Mouse (Mus musculus) myocyte (in vitro differentiated cells): ENCODE results near the gene Vmp1. TPM values are rescaled to one million over a fixed set of nuclear protein-coding genes. Genes with fewer than 3 reads are reported as not detected.

Source experiments
- H3K27me3 ChIP-seq: one replicate; pipeline ENCODE4 v1.6.1; 2011; ENCODE audit not compliant: control insufficient read depth, insufficient read depth, insufficient read length
- H3K36me3 ChIP-seq: one replicate; pipeline ENCODE4 v1.6.1; 2011; ENCODE audit not compliant: control insufficient read depth, insufficient read depth
- H3K4me2 ChIP-seq: one replicate; pipeline ENCODE4 v1.6.1; 2011; ENCODE audit warnings: low read depth, control low read depth
- H3K4me3 ChIP-seq: one replicate; pipeline ENCODE4 v1.5.1; 2011; ENCODE audit warnings: mild to moderate bottlenecking, control low read depth, moderate library complexity
- H3K79me2 ChIP-seq: one replicate; pipeline ENCODE4 v1.6.1; 2011; ENCODE audit not compliant: control insufficient read depth, insufficient read depth
- H3ac ChIP-seq: one replicate; pipeline ENCODE4 v1.6.1; 2011; ENCODE audit not compliant: control insufficient read depth, insufficient read length
- CEBPB ChIP-seq: IDR thresholded peaks from 2 replicates; pipeline ENCODE4 v1.6.1; 2011; ENCODE audit warnings: mild to moderate bottlenecking, moderate library complexity; ENCODE audit not compliant: poor library complexity, insufficient read depth, severe bottlenecking
- E2F4 ChIP-seq: IDR thresholded peaks from one replicate; pipeline ENCODE4 v1.6.1; 2011; ENCODE audit warnings: mild to moderate bottlenecking, control low read depth, moderate library complexity; ENCODE audit not compliant: insufficient read depth
- MAX ChIP-seq: IDR thresholded peaks from one replicate; pipeline ENCODE4 v1.6.1; 2011; ENCODE audit warnings: low read depth, mild to moderate bottlenecking, control low read depth
- MYOD1 ChIP-seq, 3 experiments: IDR thresholded peaks; one replicate each; pipeline ENCODE4 v1.6.1; 2011; ENCODE audit warnings: control low read depth in 2 of 3, low read depth in 2 of 3, mild to moderate bottlenecking in 2 of 3, moderate library complexity in 1 of 3; ENCODE audit not compliant: insufficient read length in 2 of 3, control insufficient read depth in 1 of 3
- MYOG ChIP-seq, 3 experiments: IDR thresholded peaks; one replicate each; pipeline ENCODE4 v1.6.1; 2011; ENCODE audit warnings: control low read depth in 2 of 3, low read depth in 2 of 3, mild to moderate bottlenecking in 2 of 3; ENCODE audit not compliant: insufficient read length in 2 of 3, control insufficient read depth in 1 of 3, insufficient read depth in 1 of 3
- POLR2A ChIP-seq: IDR thresholded peaks from one replicate; pipeline ENCODE4 v1.6.1; 2011; ENCODE audit warnings: low read depth, mild to moderate bottlenecking, control low read depth, moderate library complexity; ENCODE audit not compliant: insufficient read length
- POLR2AphosphoS2 ChIP-seq: IDR thresholded peaks from one replicate; pipeline ENCODE4 v1.6.1; 2011; ENCODE audit warnings: low read depth, control low read depth; ENCODE audit not compliant: insufficient read length
- REST ChIP-seq: IDR thresholded peaks from one replicate; pipeline ENCODE4 v1.6.1; 2011; ENCODE audit warnings: mild to moderate bottlenecking, control low read depth, moderate library complexity; ENCODE audit not compliant: insufficient read depth, insufficient read length
- SRF ChIP-seq: IDR thresholded peaks from one replicate; pipeline ENCODE4 v1.6.1; 2011; ENCODE audit warnings: low read depth; ENCODE audit not compliant: control insufficient read depth, insufficient read length
- TCF12 ChIP-seq: IDR thresholded peaks from one replicate; pipeline ENCODE4 v1.6.1; 2011; ENCODE audit warnings: mild to moderate bottlenecking, control low read depth; ENCODE audit not compliant: poor library complexity, insufficient read depth, severe bottlenecking
- TCF3 ChIP-seq: IDR thresholded peaks from one replicate; pipeline ENCODE4 v1.6.1; 2011; ENCODE audit warnings: low read depth, control low read depth; ENCODE audit not compliant: insufficient read length
- USF1 ChIP-seq: IDR thresholded peaks from one replicate; pipeline ENCODE4 v1.6.1; 2011; ENCODE audit warnings: low read depth, mild to moderate bottlenecking, control low read depth, moderate library complexity
- polyA plus RNA-seq: library from polyadenylated mRNA; unstranded; fragments of >200 nt; fragmentation: generic; extraction: Trizol; gene quantifications from one replicate; pipeline ENCODE4 v1.2.1, GENCODE M21; 2012; ENCODE audit warnings: missing spikeins

The Vmp1 gene
- polyA plus RNA-seq, 1 experiment = 169 TPM

DNA sequence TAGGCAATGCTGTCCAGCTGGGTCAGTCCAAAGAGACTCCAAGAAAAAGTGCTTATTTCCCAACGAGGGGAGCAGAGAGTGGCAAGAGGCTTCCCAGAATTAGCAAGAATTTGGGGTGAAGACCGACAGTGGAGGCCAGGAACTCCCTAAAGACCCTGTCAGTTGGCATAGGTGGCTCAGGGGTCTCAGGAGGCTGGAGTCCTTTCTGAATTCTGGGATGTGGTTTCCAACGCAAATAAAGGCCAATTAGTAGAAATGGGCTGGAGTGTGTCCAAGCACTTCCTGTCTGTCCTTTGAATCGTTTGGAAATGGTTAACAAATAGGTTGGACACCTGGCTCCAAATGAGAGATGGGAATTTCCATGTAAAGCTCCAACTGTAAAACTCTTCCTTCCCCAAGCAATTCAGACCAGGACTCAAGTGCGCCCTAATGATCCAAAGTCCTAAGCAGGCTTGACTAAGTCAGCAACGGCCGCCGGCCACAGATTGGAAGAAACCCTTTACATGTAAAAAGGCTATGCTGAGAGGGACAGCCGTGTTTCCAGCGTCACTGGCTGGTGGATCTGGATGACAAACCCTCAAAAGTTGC is 103.8 kb downstream of the Vmp1 start:
- H3K4me2 ChIP-seq = peak overlapping the region; percentile 92
- no peak overlapping the region for H3ac ChIP-seq
- no peaks in the 10 kb centered on the region for H3K27me3 ChIP-seq
- peaks cover 29% of the 10 kb centered on the region for H3K79me2 ChIP-seq
- TF ChIP-seq POLR2A (no peak), MYOD1 (IDR thresholded peaks at IDR 0.05; ENCODE audit: control insufficient read depth in 1 of 3, insufficient read length in 2 of 3, low read depth in 2 of 3) (no peak), POLR2AphosphoS2 (peak; percentile 67), TCF3 (no peak), USF1 (no peak), MAX (no peak), TCF12 (no peak), SRF (no peak)
- peaks cover 25% of the 10 kb centered on the region for H3K36me3 ChIP-seq
- H3K4me3 ChIP-seq = no peak overlapping the region

DNA sequence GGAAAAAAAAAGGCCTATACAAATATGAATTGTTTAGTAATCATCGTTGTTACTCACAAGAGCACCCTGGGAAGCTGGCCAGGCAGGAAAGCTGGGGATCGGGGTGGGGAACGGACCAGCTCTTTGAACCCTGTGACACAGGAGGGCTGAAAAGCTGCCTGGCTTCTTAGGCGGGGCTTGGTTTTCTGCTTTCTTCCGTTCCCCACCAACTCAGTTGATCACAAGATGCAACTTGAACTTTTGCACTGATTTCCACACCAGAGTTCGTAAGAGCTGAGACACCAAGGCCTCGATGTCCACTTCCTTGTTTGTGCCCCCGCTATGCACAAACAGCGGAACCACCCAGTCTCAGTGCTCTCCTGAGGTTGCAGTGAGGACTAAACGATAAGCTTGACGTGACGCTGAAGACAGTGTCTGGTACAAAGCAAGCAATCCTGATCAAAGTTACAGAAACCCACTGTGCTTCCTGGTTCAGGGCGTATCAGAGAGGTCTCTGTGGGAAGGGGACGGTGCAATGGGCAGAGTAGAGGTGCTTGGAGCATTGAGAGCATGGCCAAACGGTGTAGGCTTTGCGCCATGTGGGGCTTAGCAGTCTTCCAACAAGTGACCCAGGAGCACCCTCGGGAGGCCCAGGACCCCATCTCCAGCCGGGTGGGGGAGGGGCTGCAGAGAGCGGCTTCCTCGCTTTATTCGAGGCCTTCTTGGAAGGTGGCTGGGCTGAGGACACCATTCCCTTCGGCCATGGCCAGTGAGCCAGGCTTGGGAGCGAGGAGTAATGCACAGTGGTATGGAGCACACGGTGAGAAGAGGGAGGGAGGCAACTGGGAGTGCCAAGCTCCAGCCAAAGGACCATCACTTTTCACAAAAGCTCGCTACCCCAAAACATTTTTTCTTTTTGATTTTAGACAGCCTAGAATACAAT is 104.6 kb downstream of the Vmp1 start:
- peaks cover 21% of the 10 kb centered on the region for H3K79me2 ChIP-seq
- no peak overlapping the region for H3K4me3 ChIP-seq
- H3ac ChIP-seq = no peak overlapping the region
- peak overlapping the region; percentile 92 for H3K4me2 ChIP-seq
- TF ChIP-seq TCF12 (no peak), MYOD1 (IDR thresholded peaks at IDR 0.05; ENCODE audit: control insufficient read depth in 1 of 3, insufficient read length in 2 of 3, low read depth in 2 of 3) (no peak), POLR2A (peak; percentile 23), CEBPB (no peak), USF1 (no peak), MYOG (IDR thresholded peaks at IDR 0.05; ENCODE audit: control insufficient read depth in 1 of 3, insufficient read depth in 1 of 3, insufficient read length in 2 of 3, low read depth in 2 of 3) (no peak), SRF (no peak), POLR2AphosphoS2 (peak; percentile 79), MAX (no peak), REST (no peak), TCF3 (no peak), E2F4 (no peak)
- H3K27me3 ChIP-seq = no peaks in the 10 kb centered on the region
- peaks cover 18% of the 10 kb centered on the region for H3K36me3 ChIP-seq

DNA sequence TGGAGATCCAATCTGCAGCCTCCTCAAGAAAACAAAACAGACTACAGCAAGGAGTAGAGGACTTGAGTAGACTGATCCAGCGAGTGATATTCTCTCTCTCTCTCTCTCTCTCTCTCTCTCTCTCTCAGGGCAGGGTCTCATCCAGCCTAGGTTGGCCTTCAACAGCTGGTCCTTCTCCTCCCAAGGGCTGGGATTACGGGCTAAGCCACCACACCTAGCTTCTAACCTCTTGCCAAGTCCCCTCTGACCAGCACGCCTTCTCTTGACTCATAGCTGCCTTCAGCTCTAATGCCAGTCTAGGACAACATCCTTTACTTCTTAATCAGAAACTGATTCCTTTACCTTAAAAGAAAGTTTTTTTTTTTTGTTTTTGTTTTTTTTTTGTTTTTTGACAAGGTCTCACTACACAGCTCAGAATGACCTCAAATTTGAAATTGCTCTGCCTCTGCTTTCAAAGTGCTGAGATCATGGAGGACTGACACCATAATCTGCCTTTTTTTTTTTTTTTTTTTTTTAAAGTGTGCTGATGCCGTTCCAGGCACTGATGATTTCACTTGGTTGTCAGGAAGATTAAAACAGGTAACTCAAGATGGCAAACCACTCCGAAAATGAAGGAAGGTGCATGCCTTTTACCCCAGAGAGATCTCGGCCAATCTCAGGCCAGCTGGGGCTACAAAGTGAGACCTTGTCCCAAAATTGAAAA is 105.4 kb downstream of the Vmp1 start:
- TF ChIP-seq POLR2A (peak; percentile 26), SRF (no peak), REST (no peak), USF1 (no peak), TCF3 (no peak), E2F4 (no peak), POLR2AphosphoS2 (peak; percentile 63), MYOG (IDR thresholded peaks at IDR 0.05; ENCODE audit: control insufficient read depth in 1 of 3, insufficient read depth in 1 of 3, insufficient read length in 2 of 3, low read depth in 2 of 3) (peak in 2 of 3 experiments; percentile 35 to 80), MAX (no peak), MYOD1 (IDR thresholded peaks at IDR 0.05; ENCODE audit: control insufficient read depth in 1 of 3, insufficient read length in 2 of 3, low read depth in 2 of 3) (peak in 2 of 3 experiments; percentile 75 to 84), CEBPB (no peak), TCF12 (no peak)
- Histone ChIP-seq H3K36me3 (peaks cover 11% of the 10 kb centered on the region), H3K4me2 (peak overlapping the region; percentile 92), H3ac (no peak overlapping the region), H3K27me3 (no peaks in the 10 kb centered on the region), H3K79me2 (peaks cover 13% of the 10 kb centered on the region), H3K4me3 (no peak overlapping the region)

DNA sequence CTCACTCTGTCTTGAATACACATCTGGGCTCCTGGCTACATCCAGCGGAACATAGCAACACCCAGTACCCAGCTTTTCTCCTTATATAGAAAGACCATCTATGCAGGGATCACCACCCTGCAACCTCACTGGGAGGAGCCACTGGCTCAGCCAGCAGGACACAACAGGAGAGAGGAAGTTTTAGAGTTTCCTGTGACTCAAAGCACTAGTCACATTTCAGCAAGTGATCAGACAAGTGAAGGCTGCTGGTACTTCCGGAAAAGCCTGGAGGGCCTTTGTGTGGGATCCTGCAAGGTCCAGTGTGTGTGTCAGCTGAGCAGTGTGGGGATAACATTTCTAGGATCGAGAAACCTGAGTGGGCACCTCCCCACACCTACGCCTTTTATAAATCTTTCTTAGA is 106.4 kb downstream of the Vmp1 start:
- Histone ChIP-seq H3K79me2 (peaks cover 3% of the 10 kb centered on the region), H3ac (no peak overlapping the region), H3K4me3 (no peak overlapping the region), H3K27me3 (no peaks in the 10 kb centered on the region), H3K36me3 (peaks cover under 1% of the 10 kb centered on the region), H3K4me2 (peak overlapping the region; percentile 92)
- TF ChIP-seq MYOD1 (IDR thresholded peaks at IDR 0.05; ENCODE audit: control insufficient read depth in 1 of 3, insufficient read length in 2 of 3, low read depth in 2 of 3) (peak in 2 of 3 experiments; percentile 22 to 41), MAX (no peak), SRF (peak; percentile 91), CEBPB (0 out of 2 replicates have a peak, but pooled peaks have one; percentile 14), REST (no peak), POLR2AphosphoS2 (peak; percentile 38), POLR2A (peak; percentile 45)
